Mouse (Mus musculus) forebrain, embryonic 13.5 days (tissue): ENCODE measurements at regions not wholly inside any gene's neighbourhood (a gene's known extent, or its start where the extent isn't known, plus 50 kb on each side); places are given as distances from the start of the nearest gene placed in this dataset.

Source experiments
- ATAC-seq: fragments of 200-750 bp; cut with Nextera tagmentation; 2 replicates; pipeline ENCODE4 v1.8.0; 2017
- H3K27ac ChIP-seq: fragments of 300-500 bp; sonication (generic); 2 replicates; pipeline ENCODE4 v1.5.1; 2015; ENCODE audit warnings: inconsistent platforms, mild to moderate bottlenecking, moderate library complexity
- H3K27me3 ChIP-seq: fragments of 300-500 bp; sonication (generic); 2 replicates; pipeline ENCODE4 v1.6.1; 2015; ENCODE audit warnings: mild to moderate bottlenecking, inconsistent platforms
- H3K36me3 ChIP-seq: fragments of 300-500 bp; sonication (generic); 2 replicates; pipeline ENCODE4 v1.6.1; 2015; ENCODE audit warnings: mild to moderate bottlenecking, inconsistent platforms; ENCODE audit not compliant: poor library complexity, severe bottlenecking
- H3K4me1 ChIP-seq: fragments of 300-500 bp; sonication (generic); 2 replicates; pipeline ENCODE4 v1.6.1; 2015; ENCODE audit warnings: inconsistent platforms
- H3K4me2 ChIP-seq: fragments of 300-500 bp; sonication (generic); 2 replicates; pipeline ENCODE4 v1.6.1; 2015; ENCODE audit warnings: inconsistent platforms, mild to moderate bottlenecking, moderate library complexity
- H3K4me3 ChIP-seq: fragments of 300-500 bp; sonication (generic); 2 replicates; pipeline ENCODE4 v1.5.1; 2015; ENCODE audit warnings: mild to moderate bottlenecking, inconsistent platforms
- H3K9ac ChIP-seq: fragments of 300-500 bp; sonication (generic); 2 replicates; pipeline ENCODE4 v1.6.1; 2015; ENCODE audit warnings: mild to moderate bottlenecking, inconsistent platforms
- H3K9me3 ChIP-seq: fragments of 300-500 bp; sonication (generic); replicated peaks from 2 replicates; pipeline ENCODE4 v1.6.1; 2016; ENCODE audit warnings: inconsistent platforms
- WGBS: fragments of 180-500 bp; shearing (Covaris S2); methylation state at CpG from one replicate; pipeline ENCODE4 v1.1.7; 2015; 5-methylcytosine and 5-hydroxymethylcytosine counted together

DNA sequence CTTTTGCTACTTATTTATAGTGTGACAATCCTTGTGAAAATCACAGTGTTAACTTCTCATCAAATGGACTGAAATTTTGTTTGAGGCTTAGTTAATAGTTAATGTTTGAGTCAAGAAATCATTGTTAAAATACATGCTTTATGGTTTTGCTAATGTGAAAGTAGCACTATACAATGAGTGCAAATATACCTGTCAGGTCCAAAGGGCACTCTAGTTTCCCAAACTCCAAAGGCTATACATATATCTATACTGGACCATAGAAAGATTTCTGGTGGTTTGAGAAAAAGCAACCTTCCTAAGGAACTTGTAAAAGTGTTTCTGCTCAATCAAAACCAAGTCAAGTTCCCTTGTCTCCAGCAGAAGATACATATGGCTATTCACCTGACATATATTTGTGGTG lies 258.3 kb upstream of the Dsel start:
- no peaks in the 10 kb centered on the region for H3K4me1 ChIP-seq
- no peak overlapping the region for H3K4me2 ChIP-seq
- no peaks in the 10 kb centered on the region for H3K9me3 ChIP-seq
- H3K27ac ChIP-seq = no peak overlapping the region
- no peak for ATAC-seq
- H3K9ac ChIP-seq = no peak overlapping the region
- H3K27me3 ChIP-seq = no peaks in the 10 kb centered on the region
- H3K36me3 ChIP-seq = no peaks in the 10 kb centered on the region
- no peak overlapping the region for H3K4me3 ChIP-seq

DNA sequence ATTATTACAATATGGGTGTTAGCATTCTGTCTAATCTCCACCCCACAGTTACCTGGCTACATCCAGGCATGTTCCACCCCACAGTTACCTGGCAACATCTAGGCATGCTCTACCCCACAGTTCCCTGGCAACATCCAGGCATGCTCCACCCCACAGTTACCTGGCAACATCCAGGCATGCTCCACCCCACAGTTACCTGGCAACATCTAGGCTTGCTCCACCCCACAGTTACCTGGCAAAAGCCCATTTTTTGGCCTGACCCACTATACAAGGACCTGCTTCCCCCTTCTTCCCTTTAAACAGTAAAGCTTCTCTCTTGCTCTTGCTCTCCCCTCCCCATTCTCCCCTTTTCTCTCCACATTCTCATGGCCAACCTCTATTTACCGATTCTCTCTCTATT lies 238.7 kb upstream of the Dsel start:
- Histone ChIP-seq H3K4me3 (no peak overlapping the region), H3K4me2 (no peak overlapping the region), H3K9me3 (no peaks in the 10 kb centered on the region), H3K4me1 (no peaks in the 10 kb centered on the region), H3K27me3 (no peaks in the 10 kb centered on the region), H3K36me3 (no peaks in the 10 kb centered on the region), H3K9ac (no peak overlapping the region), H3K27ac (no peak overlapping the region)
- 92% methylated on average over 1 of the region's 1 CpGs for WGBS
- ATAC-seq = no peak

- H3K36me3 ChIP-seq = no peaks in the 10 kb centered on the region
- no peak overlapping the region for H3K4me2 ChIP-seq
- ATAC-seq = no peak
- H3K9ac ChIP-seq = no peak overlapping the region
- H3K9me3 ChIP-seq = no peaks in the 10 kb centered on the region
- no peak overlapping the region for H3K4me3 ChIP-seq
- no peaks in the 10 kb centered on the region for H3K27me3 ChIP-seq
- no peak overlapping the region for H3K27ac ChIP-seq
- no peaks in the 10 kb centered on the region for H3K4me1 ChIP-seq
These were observed 195.2 kb upstream of the Dsel start for GRCm38 (mm10) chr1:112059909-112060308.

- no peaks in the 10 kb centered on the region for H3K9me3 ChIP-seq
- H3K36me3 ChIP-seq = no peaks in the 10 kb centered on the region
- H3K4me1 ChIP-seq = no peaks in the 10 kb centered on the region
- ATAC-seq = no peak
- 87% methylated on average over 6 of the region's 6 CpGs for WGBS
- no peak overlapping the region for H3K4me3 ChIP-seq
- no peak overlapping the region for H3K9ac ChIP-seq
- no peaks in the 10 kb centered on the region for H3K27me3 ChIP-seq
- no peak overlapping the region for H3K27ac ChIP-seq
- H3K4me2 ChIP-seq = no peak overlapping the region
These were observed 189.2 kb upstream of the Dsel start for GRCm38 (mm10) chr1:112053926-112054325.

DNA sequence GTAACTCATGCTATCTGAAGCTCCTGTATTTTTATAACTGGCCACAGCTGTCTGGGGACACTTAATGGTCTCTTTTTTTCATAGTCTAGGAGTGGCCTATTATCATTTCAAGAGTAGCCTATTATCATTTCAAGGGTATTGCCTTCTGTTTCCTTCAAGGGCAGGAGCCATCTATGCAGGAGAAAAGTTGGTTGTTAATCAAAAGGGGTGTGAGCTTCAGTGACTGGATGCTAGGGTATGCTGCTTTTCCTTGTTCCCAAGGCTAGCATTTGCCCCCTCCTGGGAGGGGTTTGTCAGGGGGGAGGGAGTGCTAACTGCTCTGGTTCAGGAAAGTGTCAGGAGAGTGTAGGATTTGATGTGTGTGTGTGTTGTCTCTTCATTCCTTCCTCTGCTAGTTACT lies 178.3 kb upstream of the Dsel start:
- no peaks in the 10 kb centered on the region for H3K9me3 ChIP-seq
- H3K36me3 ChIP-seq = no peaks in the 10 kb centered on the region
- ATAC-seq = no peak

DNA sequence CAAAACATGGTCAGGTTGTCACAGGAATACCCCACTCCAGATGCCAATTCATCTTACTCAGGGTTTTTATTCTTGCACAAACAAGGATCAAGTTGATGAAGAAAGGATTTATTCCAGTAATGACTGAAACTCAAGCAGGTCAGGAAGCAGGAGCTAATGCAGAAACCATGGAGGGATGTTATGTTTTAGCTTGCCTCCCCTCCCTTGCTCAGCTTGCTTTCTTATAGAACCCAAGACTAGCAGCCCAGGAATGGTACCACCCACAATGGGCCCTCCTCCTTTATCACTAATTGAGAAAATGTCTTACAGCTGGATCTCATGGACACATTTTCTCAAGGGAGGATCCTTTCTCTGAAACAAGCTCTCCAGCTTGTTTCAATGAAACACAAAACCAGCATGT lies 175.2 kb upstream of the Dsel start:
- Histone ChIP-seq H3K27ac (no peak overlapping the region), H3K9ac (no peak overlapping the region), H3K36me3 (no peaks in the 10 kb centered on the region), H3K4me1 (no peaks in the 10 kb centered on the region), H3K4me2 (no peak overlapping the region), H3K9me3 (no peaks in the 10 kb centered on the region), H3K4me3 (no peak overlapping the region), H3K27me3 (no peaks in the 10 kb centered on the region)
- no peak for ATAC-seq

More for the DNA sequence above, 178.3 kb upstream of the Dsel start:
- Histone ChIP-seq H3K4me1 (no peaks in the 10 kb centered on the region), H3K27ac (no peak overlapping the region), H3K4me2 (no peak overlapping the region), H3K9ac (no peak overlapping the region), H3K27me3 (no peaks in the 10 kb centered on the region), H3K4me3 (no peak overlapping the region)

DNA sequence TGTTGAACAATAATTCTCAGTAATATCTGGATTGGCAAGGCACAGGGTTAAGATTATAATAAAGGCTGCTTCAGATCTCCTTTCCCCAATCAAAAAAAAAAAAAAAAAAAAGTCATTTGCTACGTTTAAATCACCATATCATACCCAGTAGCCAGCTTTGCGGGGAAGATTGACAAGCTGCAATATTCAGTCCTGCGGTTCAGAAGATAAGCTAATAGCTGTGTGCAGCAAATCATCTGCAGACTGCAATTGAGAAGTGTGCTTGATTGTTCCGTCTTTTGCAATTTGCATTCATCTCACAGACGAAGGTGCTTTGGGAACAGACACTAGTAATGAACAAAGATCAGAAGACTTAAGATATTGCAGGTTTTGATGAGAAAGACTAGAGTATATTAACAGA lies 163.8 kb upstream of the Dsel start:
- WGBS = 62% methylated on average over 5 of the region's 5 CpGs
- H3K4me3 ChIP-seq = no peak overlapping the region
- no peaks in the 10 kb centered on the region for H3K36me3 ChIP-seq
- no peak overlapping the region for H3K27ac ChIP-seq
- H3K4me2 ChIP-seq = no peak overlapping the region
- H3K9ac ChIP-seq = no peak overlapping the region
- H3K4me1 ChIP-seq = no peaks in the 10 kb centered on the region
- peak; percentile 38; the same call in 1 of the 2 replicates for ATAC-seq
- no peaks in the 10 kb centered on the region for H3K9me3 ChIP-seq
- no peaks in the 10 kb centered on the region for H3K27me3 ChIP-seq
